Mouse (Mus musculus) thymus, adult 2 months (tissue): ENCODE data around the gene Golga1.

Experiments used
- CTCF ChIP-seq: fragments of 200-500 bp; IDR thresholded peaks from 2 replicates; pipeline ENCODE4 v1.5.1; 2012; ENCODE audit warnings: mild to moderate bottlenecking, control low read depth, low read length, moderate library complexity, borderline replicate concordance; ENCODE audit not compliant: control insufficient read depth, poor library complexity, insufficient read depth; ENCODE audit errors: extremely low read depth
- POLR2A ChIP-seq: fragments of 200-500 bp; IDR thresholded peaks from 2 replicates; pipeline ENCODE4 v1.6.1; 2012; ENCODE audit warnings: mild to moderate bottlenecking, low read length, control low read depth, moderate library complexity; ENCODE audit not compliant: control insufficient read depth, poor library complexity, insufficient read depth; ENCODE audit errors: extremely low read depth

GRCm38 (mm10) chr2:39110514-39110913 is 45.2 kb upstream of the Golga1 start:
- TF ChIP-seq POLR2A (no peak), CTCF (no peak)
